Mouse (Mus musculus): Measurements from ENCODE around the gene Ranbp3l. TPM values are rescaled to one million over a fixed set of nuclear protein-coding genes. Genes with fewer than 3 reads are reported as not detected.
"Not testable (repeated sequence)": the region's sequence is repeated elsewhere in the genome, so short reads cannot be mapped to it uniquely, and the experiment has no call there.

The Ranbp3l gene
- 10 to 100 TPM; 10.6 to 11.4 TPM for total RNA-seq (2021)

GRCm38 (mm10) chr15:8967573-8968228 lies at the start of gene Ranbp3l:
Ranbp3l (plus strand) TSS chr15:8967949.
- DNase-seq (ENCODE audit: low spot score in 2 of 2): peak; percentile 20 to 42
- intact Hi-C loops (cut with DNase I): no loop called here

GRCm38 (mm10) chr15:8930061-8930460 lies 37.7 kb upstream of the Ranbp3l start:
- intact Hi-C loops (cut with DNase I): no loop called here
- no peak for DNase-seq (ENCODE audit: low spot score in 2 of 2)

GRCm38 (mm10) chr15:8936911-8937310 lies 30.8 kb upstream of the Ranbp3l start:
- intact Hi-C loops (cut with DNase I): no loop called here
- no peak for DNase-seq (ENCODE audit: low spot score in 2 of 2)

- DNase-seq (ENCODE audit: low spot score in 2 of 2): no peak
- intact Hi-C loops (cut with DNase I): no loop called here
These were observed 26.9 kb upstream of the Ranbp3l start for GRCm38 (mm10) chr15:8940861-8941260.

GRCm38 (mm10) chr15:8950856-8951255 lies 16.9 kb upstream of the Ranbp3l start:
- intact Hi-C loops (cut with DNase I): no loop called here
- DNase-seq (ENCODE audit: low spot score in 2 of 2): no peak

GRCm38 (mm10) chr15:8963323-8963722 lies 4.4 kb upstream of the Ranbp3l start:
- intact Hi-C loops (cut with DNase I): no loop called here
- DNase-seq (ENCODE audit: low spot score in 2 of 2): no peak

GRCm38 (mm10) chr15:8968229-8968595 lies 463 bp downstream of the Ranbp3l start:
- intact Hi-C loops (cut with DNase I): no loop called here
- no peak for DNase-seq (ENCODE audit: low spot score in 2 of 2)

GRCm38 (mm10) chr15:8969061-8969635 lies 1.4 kb downstream of the Ranbp3l start:
- intact Hi-C loops (cut with DNase I): no loop called here
- no peak for DNase-seq (ENCODE audit: low spot score in 2 of 2)

GRCm38 (mm10) chr15:8991211-8991610 lies 23.5 kb downstream of the Ranbp3l start:
- intact Hi-C loops (cut with DNase I): no loop called here

GRCm38 (mm10) chr15:8991859-8992838 lies 24.4 kb downstream of the Ranbp3l start:
- intact Hi-C loops (cut with DNase I): no loop called here
- DNase-seq (ENCODE audit: low spot score in 2 of 2): no peak

More at GRCm38 (mm10) chr15:8991211-8991610, 23.5 kb downstream of the Ranbp3l start:
- DNase-seq (ENCODE audit: low spot score in 2 of 2): peak in 1 of 2 experiments; percentile 53

- intact Hi-C loops (cut with DNase I): no loop called here
- DNase-seq (ENCODE audit: low spot score in 2 of 2): peak in 1 of 2 experiments; percentile 83
These were observed 27.0 kb downstream of the Ranbp3l start for GRCm38 (mm10) chr15:8994608-8995277.

- intact Hi-C loops (cut with DNase I): no loop called here
- DNase-seq (ENCODE audit: low spot score in 2 of 2): no peak
These were observed 27.7 kb downstream of the Ranbp3l start for GRCm38 (mm10) chr15:8995490-8995889.

GRCm38 (mm10) chr15:9002762-9003161 lies 35.0 kb downstream of the Ranbp3l start:
- DNase-seq (ENCODE audit: low spot score in 2 of 2): peak in 1 of 2 experiments; percentile 68
- intact Hi-C loops (cut with DNase I): no loop called here

- intact Hi-C loops (cut with DNase I): no loop called here
- no peak for DNase-seq (ENCODE audit: low spot score in 2 of 2)
These were observed 41.4 kb downstream of the Ranbp3l start for GRCm38 (mm10) chr15:9009196-9009595.

- intact Hi-C loops (cut with DNase I): no loop called here
- DNase-seq (ENCODE audit: low spot score in 2 of 2): no peak
These were observed 46.8 kb downstream of the Ranbp3l start for GRCm38 (mm10) chr15:9014541-9014940.

- intact Hi-C loops (cut with DNase I); DNase-seq (ENCODE audit: low spot score in 2 of 2): not testable (repeated sequence)
These were observed 47.7 kb downstream of the Ranbp3l start for GRCm38 (mm10) chr15:9015496-9015895.

GRCm38 (mm10) chr15:9055704-9056103 lies 88.0 kb downstream of the Ranbp3l start:
- intact Hi-C loops (cut with DNase I): no loop called here
- no peak for DNase-seq (ENCODE audit: low spot score in 2 of 2)

GRCm38 (mm10) chr15:9059856-9060255 lies 92.1 kb downstream of the Ranbp3l start:
- DNase-seq (ENCODE audit: low spot score in 2 of 2): no peak

GRCm38 (mm10) chr15:9061150-9061882 lies 93.6 kb downstream of the Ranbp3l start:
- intact Hi-C loops (cut with DNase I): no loop called here
- peak; percentile 30 to 63 for DNase-seq (ENCODE audit: low spot score in 2 of 2)

More at GRCm38 (mm10) chr15:9059856-9060255, 92.1 kb downstream of the Ranbp3l start:
- intact Hi-C loops (cut with DNase I): no loop called here
